Mouse (Mus musculus) olfactory bulb, adult 2 months (tissue): ENCODE data around the gene Bmp7.

Experiments
- CTCF ChIP-seq: fragments of 200-500 bp; IDR thresholded peaks from 2 replicates; pipeline ENCODE4 v1.5.1; 2012; ENCODE audit warnings: low read depth, mild to moderate bottlenecking, low read length, moderate library complexity; ENCODE audit not compliant: insufficient read depth
- POLR2A ChIP-seq: fragments of 200-500 bp; IDR thresholded peaks from 2 replicates; pipeline ENCODE4 v1.6.1; 2012; ENCODE audit warnings: mild to moderate bottlenecking, low read depth, low read length, moderate library complexity; ENCODE audit not compliant: insufficient read depth

DNA sequence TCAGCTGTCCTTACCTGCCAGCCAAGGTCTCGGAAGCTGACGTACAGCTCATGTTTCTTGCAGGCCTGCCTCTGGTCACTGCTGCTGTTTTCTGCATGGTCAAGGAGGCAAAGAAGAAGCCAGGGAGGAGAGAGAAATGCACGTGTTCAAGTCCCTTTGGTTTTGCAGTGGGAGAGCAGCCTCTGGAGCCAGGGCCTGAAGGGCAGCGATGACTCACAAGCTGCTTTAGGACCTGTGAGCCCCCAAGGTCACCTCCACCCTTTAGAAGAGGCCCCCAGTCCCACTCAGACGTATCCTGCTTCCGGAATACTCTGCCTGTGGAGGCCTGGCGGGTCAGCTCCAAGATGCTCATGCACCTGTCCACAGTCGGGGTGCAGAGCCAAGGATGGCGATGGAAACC is 64.9 kb downstream of the Bmp7 start:
- TF ChIP-seq CTCF (no peak), POLR2A (no peak)
